Mouse (Mus musculus) CH12.LX (cell line): ENCODE results near the gene Cdh18.

Experiments
- BHLHE40 ChIP-seq: IDR thresholded peaks from 2 replicates; pipeline ENCODE4 v1.6.1; 2011; ENCODE audit warnings: mild to moderate bottlenecking, low read depth, low read length, improper control_type of control experiment
- MEF2A ChIP-seq: IDR thresholded peaks from 2 replicates; pipeline ENCODE4 v1.6.1; 2014; ENCODE audit warnings: low read depth, mild to moderate bottlenecking, inconsistent platforms, low read length, improper control_type of control experiment, borderline replicate concordance

DNA sequence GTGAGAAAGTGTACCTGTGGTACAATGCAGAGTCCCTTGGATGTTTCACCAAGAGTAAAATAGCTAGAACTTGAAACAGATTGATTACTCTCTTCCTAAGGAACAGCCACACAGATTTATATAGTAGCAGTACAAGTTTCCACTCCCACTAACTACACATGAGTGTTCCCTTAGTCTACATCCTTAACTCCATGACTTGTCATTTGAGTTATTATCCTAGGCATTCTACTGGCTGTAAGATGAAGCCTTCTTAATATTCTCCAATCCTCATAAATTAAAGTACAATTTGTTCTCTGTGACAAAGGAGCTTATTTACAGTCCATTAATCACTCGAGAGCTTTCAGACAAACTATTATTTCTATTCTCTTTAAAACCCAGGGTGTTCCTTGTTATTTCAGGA, 756.2 kb downstream of the Cdh18 start:
- no peak for TF ChIP-seq BHLHE40
- no peak for TF ChIP-seq MEF2A
